28 mouse cellular contexts compared by ENCODE assay signal in the genomic region with DNA sequence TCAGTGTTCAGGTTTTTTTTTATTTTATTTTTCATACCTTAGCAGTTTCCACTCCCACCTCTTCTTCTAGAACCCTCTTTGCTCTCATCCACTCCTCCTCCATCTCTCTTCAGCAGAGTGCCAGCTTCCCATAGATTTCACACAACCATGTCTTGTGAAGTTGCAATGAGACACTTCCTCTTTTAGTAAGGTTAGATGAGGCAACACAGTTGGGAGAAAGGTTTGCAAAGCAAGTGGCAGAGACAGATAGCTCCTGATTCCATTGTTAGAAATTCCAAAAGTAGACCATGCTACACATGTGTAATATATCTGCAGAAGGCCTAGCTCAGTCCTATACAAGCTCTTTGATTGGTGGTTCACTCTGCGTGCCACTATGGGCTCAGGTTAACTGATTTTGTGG.
DNase-seq lines count a peak whose midpoint lies in the region; ATAC-seq and TF ChIP-seq lines count a peak whose summit lies in the region.
"Had no signal": no experiment of that assay in that cellular context is flagged by ENCODE, and none has a peak within 500 bp of the region (broad histone marks: within the 10 kb centered on the region; RNA-seq: fewer than 3 reads in every experiment).

No protein-coding gene starts in this region.

- no peaks in the 10 kb centered on the region for H3K36me3 ChIP-seq in MEL (ENCODE audit: control insufficient read depth in 1 of 2, insufficient read depth in 2 of 2, low read length in 2 of 2)
- H3K36me3 ChIP-seq: embryonic facial prominence, embryonic 13.5 days; embryonic facial prominence, embryonic 15.5 days; forebrain, embryonic 10.5 days; forebrain, embryonic 12.5 days; G1E had no signal

- H3K4me3 ChIP-seq in MEL (ENCODE audit: control insufficient read depth in 1 of 2, insufficient read depth in 1 of 2, low read depth in 2 of 2, low read length in 2 of 2) = no peak overlapping the region
- H3K4me3 ChIP-seq: embryonic facial prominence, embryonic 13.5 days; embryonic facial prominence, embryonic 15.5 days; erythroblast, embryonic 14.5 days; forebrain, embryonic 10.5 days; forebrain, embryonic 12.5 days had no signal

- TF ChIP-seq POLR2A in MEL (IDR thresholded peaks at IDR 0.05; ENCODE audit: control insufficient read depth in 1 of 2, insufficient read depth in 1 of 2, low read depth in 1 of 2, low read length in 2 of 2, poor library complexity in 1 of 2) = no peak

- no peak overlapping the region for H3K9ac ChIP-seq in MEL (ENCODE audit: control insufficient read depth, low read depth, low read length, poor library complexity, severe bottlenecking)
- H3K9ac ChIP-seq: embryonic facial prominence, embryonic 13.5 days; embryonic facial prominence, embryonic 15.5 days; forebrain, embryonic 12.5 days had no signal

- TF ChIP-seq CTCF in MEL (IDR thresholded peaks at IDR 0.05 in 2 of 3, conservative IDR thresholded peaks at IDR 0.05 in 1 of 3; ENCODE audit: control insufficient read depth in 1 of 3, insufficient read depth in 1 of 3, low read depth in 2 of 3, low read length in 3 of 3, poor library complexity in 1 of 3, severe bottlenecking in 1 of 3) = no peak

- no peaks in the 10 kb centered on the region for H3K4me1 ChIP-seq in MEL (ENCODE audit: control insufficient read depth in 1 of 2, insufficient read depth in 2 of 2, low read length in 2 of 2)
- H3K4me1 ChIP-seq: embryonic facial prominence, embryonic 13.5 days; embryonic facial prominence, embryonic 15.5 days; forebrain, embryonic 10.5 days; forebrain, embryonic 12.5 days had no signal

- no peaks in the 10 kb centered on the region for H3K9me3 ChIP-seq in MEL (replicated peaks; ENCODE audit: insufficient read depth, low read length)
- H3K9me3 ChIP-seq: embryonic facial prominence, embryonic 13.5 days; embryonic facial prominence, embryonic 15.5 days; forebrain, embryonic 10.5 days; forebrain, embryonic 12.5 days; G1E had no signal

- no peaks in the 10 kb centered on the region for H3K27me3 ChIP-seq in MEL (ENCODE audit: control insufficient read depth in 1 of 2, insufficient read depth in 2 of 2, low read length in 2 of 2)
- H3K27me3 ChIP-seq: CH12.LX; embryonic facial prominence, embryonic 13.5 days; embryonic facial prominence, embryonic 15.5 days; forebrain, embryonic 12.5 days; Patski had no signal

- no peak for DNase-seq in frontal cortex, postnatal 14 days (ENCODE audit: low spot score in 2 of 2)
- DNase-seq in MEL (ENCODE audit: low read depth, low spot score) = peak; percentile 52
- DNase-seq in brain, adult 2 months (ENCODE audit: low read depth, low spot score) = peak; percentile 2
- DNase-seq in urinary bladder, adult 2 months (ENCODE audit: low spot score) = no peak
- DNase-seq: adrenal gland, adult 2 months; adrenal gland, postnatal 14 days; adrenal gland, postnatal 36 days; B cell, adult 2 months; cerebellum, adult 11 months; cerebellum, adult 18-20 months; cerebellum, adult 8-10 months; cerebellum, adult 9-11 months; cerebellum, postnatal 14 days; cerebellum, postnatal 36 days; embryo, embryonic 11 days had no signal

- H3K79me2 ChIP-seq in MEL (ENCODE audit: control insufficient read depth, insufficient read depth, low read length, poor library complexity) = no peaks in the 10 kb centered on the region

- 0 out of 4 replicates have a peak, but pooled peaks of 1 of the 2 experiments have one; percentile 10 for TF ChIP-seq EP300 in MEL (IDR thresholded peaks at IDR 0.05; ENCODE audit: low read depth in 1 of 2, low read length in 2 of 2)

- no peak for TF ChIP-seq RAD21 in MEL (IDR thresholded peaks at IDR 0.05; ENCODE audit: low read depth, low read length)

- H3K27ac ChIP-seq in MEL (ENCODE audit: control insufficient read depth, low read depth, low read length) = no peak overlapping the region
- H3K27ac ChIP-seq: embryonic facial prominence, embryonic 13.5 days; embryonic facial prominence, embryonic 15.5 days; forebrain, embryonic 10.5 days; forebrain, embryonic 12.5 days had no signal

- ATAC-seq in frontal cortex, adult (ENCODE audit: low TSS enrichment) = peak; percentile 69
- no peak for ATAC-seq in monocyte, adult 5-6 weeks (replicated peaks; ENCODE audit: insufficient number of reproducible peaks, low FRiP score, low TSS enrichment, poor library complexity, severe bottlenecking)
- ATAC-seq: CD4-positive, CD25-positive, alpha-beta regulatory T cell, adult 4 months; forebrain, embryonic 14.5 days; forebrain, embryonic 16.5 days; Patski had no signal

TF ChIP-seq in MEL, 35 proteins besides CTCF, POLR2A, EP300 and RAD21:
- TF ChIP-seq E2F4 (IDR thresholded peaks at IDR 0.05; ENCODE audit: borderline replicate concordance, low read depth, low read length) (no peak), MXI1 (IDR thresholded peaks at IDR 0.05; ENCODE audit: low read depth, low read length) (no peak), NRF1 (IDR thresholded peaks at IDR 0.05; ENCODE audit: insufficient read depth, low read depth, low read length, poor library complexity, severe bottlenecking) (no peak), MYC (IDR thresholded peaks at IDR 0.05; ENCODE audit: low read depth, low read length) (no peak), POLR2AphosphoS2 (IDR thresholded peaks at IDR 0.05; ENCODE audit: low read length) (no peak), ZNF384 (IDR thresholded peaks at IDR 0.05; ENCODE audit: low read depth, low read length) (no peak), KAT2A (conservative IDR thresholded peaks at IDR 0.05; ENCODE audit: low read depth, low read length) (no peak)

Comparison
In these comparisons a context has a peak if more than half of its experiments do, and no peak if none do; other contexts are left out.
1. DNase-seq: peak in MEL (single experiment) and brain, adult 2 months (single experiment); none in frontal cortex, postnatal 14 days (0 of 2) and urinary bladder, adult 2 months (single experiment).